Mouse (Mus musculus) left cerebral cortex, adult 8-10 months (tissue): ENCODE data around the gene Daglb. TPM values are rescaled to one million over a fixed set of nuclear protein-coding genes. Genes with fewer than 3 reads are reported as not detected.

Experiments used
- total RNA-seq, 4 experiments: library from RNA; stranded (reverse); gene quantifications; 2 replicates each; pipeline ENCODE4 v1.2.4; 2022

Gene Daglb
- total RNA-seq, 4 experiments from 2014 or later, result 33.6 to 41.6 (median 36.8) TPM

Other genes starting within 250 kb of the Daglb start
- not detected for gene Spdye4a, start 237.7 kb upstream of the Daglb start, total RNA-seq
- 10 to 100 TPM; 26.9 to 31.8 (median 31.4) TPM for gene Zfp12, start 229.4 kb upstream of the Daglb start, total RNA-seq
- gene Zfp316, start 194.6 kb upstream of the Daglb start, total RNA-seq, result 10 to 100 TPM; 24.1 to 26.8 (median 24.5) TPM
- 1 to 10 TPM; 4.0 to 4.7 (median 4.3) TPM for gene Zfp853, start 171.0 kb upstream of the Daglb start, total RNA-seq
- gene E130309D02Rik, start 149.2 kb upstream of the Daglb start, total RNA-seq, result 10 to 100 TPM; 21.7 to 24.7 (median 23.3) TPM
- 10 to 100 TPM; 43.1 to 44.4 (median 44.0) TPM for gene Zdhhc4, start 135.3 kb upstream of the Daglb start, total RNA-seq
- gene Grid2ip, start 107.2 kb upstream of the Daglb start, total RNA-seq, result 1 to 10 TPM; 3.1 to 4.6 (median 3.6) TPM
- gene Kdelr2, start 60.7 kb upstream of the Daglb start, total RNA-seq, result 10 to 100 TPM; 32.1 to 39.5 (median 34.3) TPM
- gene Rac1, start 63.5 kb downstream of the Daglb start, total RNA-seq, result 100 to 1,000 TPM; 369 to 406 (median 382) TPM
- 10 to 100 TPM; 29.9 to 37.5 (median 32.7) TPM for gene Cyth3, start 157.9 kb downstream of the Daglb start, total RNA-seq